Mouse (Mus musculus) liver, embryonic 14.5 days (tissue): ENCODE measurements around the gene Slx4ip. TPM values are rescaled to one million over a fixed set of nuclear protein-coding genes. Genes with fewer than 3 reads are reported as not detected.
A peak's percentile ranks its signal among the peaks of the same experiment; 100 is the strongest.

Source experiments
- ATAC-seq: fragments of 200-750 bp; cut with Nextera tagmentation; 2 replicates; pipeline ENCODE4 v1.8.0; 2017; ENCODE audit warnings: moderate number of reproducible peaks, mild to moderate bottlenecking, moderate library complexity; ENCODE audit not compliant: insufficient read depth
- DNase-seq, 3 experiments: peaks; one replicate each; pipeline ENCODE4 v3.0.0-alpha.2; 2012 to 2013; ENCODE audit warnings: low read depth in 3 of 3, low spot score in 3 of 3
- H3K27ac ChIP-seq: fragments of 300-500 bp; sonication (generic); 2 replicates; pipeline ENCODE4 v1.5.1; 2014; ENCODE audit warnings: moderate library complexity, mild to moderate bottlenecking, control low read depth, inconsistent platforms
- H3K27me3 ChIP-seq: fragments of 300-500 bp; sonication (generic); 2 replicates; pipeline ENCODE4 v1.6.1; 2014; ENCODE audit warnings: mild to moderate bottlenecking, low read length, moderate library complexity; ENCODE audit not compliant: control insufficient read depth, insufficient read depth
- H3K36me3 ChIP-seq: fragments of 300-500 bp; sonication (generic); replicated peaks from 2 replicates; pipeline ENCODE4 v1.6.1; 2014; ENCODE audit warnings: low read depth; ENCODE audit not compliant: control insufficient read depth, insufficient read depth
- H3K4me1 ChIP-seq, 2 experiments: fragments of 200-500 bp in 1 of 2; fragments of 300-500 bp in 1 of 2; sonication (generic) in 1 of 2; replicated peaks; 2 replicates each; pipeline ENCODE4 v1.6.1; 2012 to 2014; ENCODE audit warnings: antibody characterized with exemption in 1 of 2, inconsistent platforms in 1 of 2, low read length in 1 of 2; ENCODE audit not compliant: control insufficient read depth in 2 of 2, insufficient read depth in 2 of 2
- H3K4me2 ChIP-seq: fragments of 300-500 bp; sonication (generic); 2 replicates; pipeline ENCODE4 v1.6.1; 2014; ENCODE audit warnings: low read depth, mild to moderate bottlenecking, control low read depth, moderate library complexity
- H3K4me3 ChIP-seq, 2 experiments: fragments of 200-500 bp in 1 of 2; fragments of 300-500 bp in 1 of 2; sonication (generic) in 1 of 2; 2 replicates each; pipeline ENCODE4 v1.5.1; 2012 to 2014; ENCODE audit warnings: low read depth in 2 of 2, low read length in 2 of 2, mild to moderate bottlenecking in 2 of 2, control low read depth in 1 of 2, inconsistent platforms in 1 of 2, moderate library complexity in 1 of 2; ENCODE audit not compliant: insufficient read depth in 1 of 2
- H3K9ac ChIP-seq: fragments of 300-500 bp; sonication (generic); replicated peaks from 2 replicates; pipeline ENCODE4 v1.6.1; 2014; ENCODE audit warnings: mild to moderate bottlenecking, control low read depth, moderate library complexity
- H3K9me3 ChIP-seq: fragments of 300-500 bp; sonication (generic); 2 replicates; pipeline ENCODE4 v1.6.1; 2016; ENCODE audit warnings: low read length, mixed read lengths; ENCODE audit not compliant: control insufficient read depth
- CTCF ChIP-seq: IDR thresholded peaks from 2 replicates; pipeline ENCODE4 v1.5.1; 2016; ENCODE audit warnings: antibody characterized with exemption, low read depth, control low read depth
- EP300 ChIP-seq: IDR thresholded peaks from 2 replicates; pipeline ENCODE4 v1.6.1; 2016; ENCODE audit warnings: antibody characterized with exemption, low read depth
- WGBS: fragments of 180-500 bp; shearing (Covaris S2); extraction: QIAGEN DNeasy Blood & Tissue Kit; methylation state at CpG from one replicate; pipeline ENCODE4 v1.1.7; 2014; ENCODE audit not compliant: insufficient replicate concordance; 5-methylcytosine and 5-hydroxymethylcytosine counted together
- polyA plus RNA-seq, 2 experiments: library from polyadenylated mRNA; depleted of rRNA in 1 of 2; stranded (reverse) in 1 of 2; unstranded in 1 of 2; fragments of >200 nt; fragmentation: Nextera tagmentation in 1 of 2; extraction: Ambion mirVana in 1 of 2; gene quantifications; 2 replicates each; pipeline versions ENCODE4 v1.2.1 to v1.2.3; 2012 to 2014

Gene Slx4ip
- polyA plus RNA-seq, 2 experiments = 1.2 to 1.8 TPM

DNA sequence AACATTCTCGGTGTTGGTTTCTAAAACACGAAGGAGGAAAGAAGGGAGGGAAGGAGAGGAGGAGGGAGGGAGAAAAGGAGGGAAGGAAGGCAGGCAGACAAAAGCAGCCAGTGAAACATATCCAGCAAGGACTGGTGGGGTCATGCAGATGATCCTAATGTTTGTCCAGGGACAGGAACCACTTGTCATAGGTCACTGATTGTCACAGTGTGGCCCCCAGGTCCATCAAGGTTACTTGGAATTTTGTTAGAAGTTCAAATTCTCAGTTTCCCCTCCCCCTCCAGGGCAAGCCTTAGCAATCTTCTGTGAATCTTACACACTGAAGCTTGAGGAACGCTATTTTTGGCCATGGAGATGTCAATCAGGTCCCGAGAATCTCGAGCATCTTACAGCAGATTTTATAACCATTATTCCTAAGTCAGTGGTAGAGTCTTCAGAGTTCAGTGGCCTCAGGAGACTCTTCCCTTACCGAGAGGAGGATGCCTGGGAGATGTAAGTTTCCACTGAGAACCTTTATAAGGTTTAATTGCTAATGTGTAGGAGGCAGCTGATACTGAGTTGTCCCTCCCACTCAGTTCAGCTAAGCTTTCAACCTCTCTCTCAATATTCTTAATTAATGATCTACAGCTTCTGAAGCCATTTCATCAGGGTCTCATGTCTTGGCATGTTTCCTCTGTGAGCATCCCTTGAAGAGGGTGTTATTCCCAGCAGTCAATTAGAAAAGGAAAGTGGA lies 95.1 kb downstream of the Slx4ip start:
- WGBS = 71% methylated on average over 6 of the region's 6 CpGs
- TF ChIP-seq CTCF (no peak), EP300 (no peak)
- no peak overlapping the region for H3K4me3 ChIP-seq
- H3K9ac ChIP-seq = no peak overlapping the region
- no peak overlapping the region for H3K27ac ChIP-seq
- no peak for ATAC-seq
- 0 out of 4 replicates have a peak, but pooled peaks cover 0 to 2% of the 10 kb centered on the region in 2 experiments for H3K4me1 ChIP-seq
- no peak overlapping the region for H3K4me2 ChIP-seq
- no peaks in the 10 kb centered on the region for H3K27me3 ChIP-seq
- H3K36me3 ChIP-seq = no peaks in the 10 kb centered on the region
- no peaks in the 10 kb centered on the region for H3K9me3 ChIP-seq
- no peak for DNase-seq

DNA sequence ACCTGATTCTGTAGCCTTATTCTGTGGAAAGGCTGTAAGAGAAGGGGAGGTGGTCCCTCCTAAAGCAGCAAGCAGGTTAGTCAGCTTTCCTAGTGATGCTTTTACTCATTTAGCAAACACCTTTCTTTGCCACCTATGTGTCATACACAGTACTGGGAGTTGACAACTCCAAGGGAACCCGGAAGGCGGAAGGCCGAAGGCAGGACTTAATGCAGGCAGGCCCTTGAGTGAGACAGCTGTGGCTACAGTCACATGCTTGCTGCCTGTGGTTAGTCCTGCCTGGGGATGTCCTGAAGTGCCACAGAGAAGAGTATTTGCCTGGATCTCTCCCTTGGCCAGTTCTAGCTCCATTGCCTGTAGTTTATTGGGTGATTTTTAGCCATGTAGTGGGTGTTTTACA lies 102.1 kb downstream of the Slx4ip start:
- Histone ChIP-seq H3K4me2 (no peak overlapping the region), H3K9me3 (no peaks in the 10 kb centered on the region), H3K27ac (no peak overlapping the region), H3K4me1 (no peaks in the 10 kb centered on the region), H3K36me3 (no peaks in the 10 kb centered on the region), H3K9ac (no peak overlapping the region), H3K4me3 (no peak overlapping the region), H3K27me3 (no peaks in the 10 kb centered on the region)
- WGBS = 79% methylated on average over 3 of the region's 3 CpGs
- DNase-seq = no peak
- TF ChIP-seq CTCF (no peak), EP300 (no peak)
- no peak for ATAC-seq

- TF ChIP-seq CTCF = peak; percentile 25; the same call in 1 of the 2 replicates
- no peak for TF ChIP-seq EP300
- ATAC-seq (no peak), DNase-seq (no peak)
- no peaks in the 10 kb centered on the region for H3K9me3 ChIP-seq
- H3K27me3 ChIP-seq = no peaks in the 10 kb centered on the region
- no peak overlapping the region for H3K4me2 ChIP-seq
- no peak overlapping the region for H3K27ac ChIP-seq
- no peak overlapping the region for H3K4me3 ChIP-seq
- H3K9ac ChIP-seq = no peak overlapping the region
- no peaks in the 10 kb centered on the region for H3K36me3 ChIP-seq
- no peaks in the 10 kb centered on the region for H3K4me1 ChIP-seq
Measured at GRCm38 (mm10) chr2:136997104-136997503, 106.1 kb downstream of the Slx4ip start.

- no peaks in the 10 kb centered on the region for H3K4me1 ChIP-seq
- no peak for ATAC-seq
- DNase-seq = no peak
- no peak overlapping the region for H3K4me2 ChIP-seq
- H3K9me3 ChIP-seq = no peaks in the 10 kb centered on the region
- WGBS = 90% methylated on average over 1 of the region's 1 CpGs
- no peak overlapping the region for H3K4me3 ChIP-seq
- no peak overlapping the region for H3K9ac ChIP-seq
- no peaks in the 10 kb centered on the region for H3K36me3 ChIP-seq
- no peak for TF ChIP-seq EP300
- TF ChIP-seq CTCF = no peak
- no peaks in the 10 kb centered on the region for H3K27me3 ChIP-seq
- no peak overlapping the region for H3K27ac ChIP-seq
Measured at GRCm38 (mm10) chr2:137002031-137002430, 111.0 kb downstream of the Slx4ip start.

DNA sequence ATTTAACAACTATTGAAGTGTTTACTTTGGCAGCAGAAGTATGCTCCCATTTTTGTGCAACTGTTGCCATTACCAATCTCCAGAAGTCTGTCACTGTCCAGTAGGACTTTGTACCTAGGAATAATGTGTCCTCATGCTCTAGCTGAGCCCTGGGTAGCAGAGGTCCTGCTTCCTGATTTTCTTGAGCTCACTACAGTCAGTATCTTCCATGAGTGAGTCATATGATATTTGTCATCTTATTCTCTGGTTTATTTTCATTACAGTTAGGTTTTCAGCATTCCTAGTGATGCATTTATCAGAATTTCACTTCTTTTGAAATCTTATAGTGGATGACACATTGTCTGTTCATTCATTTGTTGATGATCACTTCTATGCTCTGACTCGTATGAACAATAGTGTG lies 115.6 kb downstream of the Slx4ip start:
- Histone ChIP-seq H3K4me3 (no peak overlapping the region), H3K4me2 (no peak overlapping the region), H3K9ac (no peak overlapping the region), H3K9me3 (no peaks in the 10 kb centered on the region), H3K27ac (no peak overlapping the region), H3K27me3 (no peaks in the 10 kb centered on the region), H3K36me3 (no peaks in the 10 kb centered on the region), H3K4me1 (no peaks in the 10 kb centered on the region)
- DNase-seq = no peak
- 54% methylated on average over 1 of the region's 1 CpGs for WGBS
- TF ChIP-seq EP300 = no peak
- no peak for TF ChIP-seq CTCF
- ATAC-seq = no peak
